Mouse (Mus musculus): ENCODE results near the gene Khnyn. TPM values are rescaled to one million over a fixed set of nuclear protein-coding genes. Genes with fewer than 3 reads are reported as not detected.

The Khnyn gene
- polyA plus RNA-seq, 1 experiment from 2014 or later, result 5.1 TPM

DNA sequence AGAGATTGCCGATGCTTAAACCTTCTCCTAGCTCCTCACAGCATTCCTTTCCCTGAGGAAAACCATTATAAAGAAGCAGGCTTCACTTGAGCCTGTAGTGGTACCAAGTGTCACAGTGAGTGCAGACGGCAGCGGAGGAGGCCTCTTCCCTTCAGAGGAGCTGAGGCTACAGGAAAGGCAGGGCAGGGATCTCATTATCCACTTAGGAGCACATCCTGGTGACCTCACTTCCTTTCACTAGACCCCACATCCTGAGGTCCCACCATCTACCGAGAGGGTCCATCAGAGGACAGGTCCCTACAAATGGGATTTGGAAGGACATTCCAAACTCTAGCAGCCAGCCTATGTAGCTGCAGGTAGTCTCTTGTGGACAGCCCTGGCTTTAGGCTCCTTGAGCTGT lies 27.2 kb upstream of the Khnyn start:
- Histone ChIP-seq H3K36me3 (ENCODE audit: control insufficient read depth, insufficient read depth) (no peaks in the 10 kb centered on the region), H3K4me3 (ENCODE audit: low read depth, low read length) (no peak overlapping the region), H3K27me3 (replicated peaks; ENCODE audit: control insufficient read depth, insufficient read depth, low read length) (no peaks in the 10 kb centered on the region), H3K9me3 (ENCODE audit: control insufficient read depth) (no peaks in the 10 kb centered on the region), H3K27ac (ENCODE audit: low read depth, low read length) (no peak overlapping the region), H3K4me1 (replicated peaks; ENCODE audit: control insufficient read depth, insufficient read depth, low read length) (0 out of 2 replicates have a peak, but pooled peaks cover 8% of the 10 kb centered on the region), H3K9ac (ENCODE audit: low read depth, low read length) (no peak overlapping the region), H3K4me2 (replicated peaks; ENCODE audit: low read depth) (no peak overlapping the region; the same call in 1 of the 2 replicates)
- 51% methylated on average over 4 of the region's 4 CpGs for WGBS
- TF ChIP-seq CTCF (IDR thresholded peaks at IDR 0.05; ENCODE audit: low read depth), result no peak
- ATAC-seq, result no peak

GRCm38 (mm10) chr14:55862186-55862585 lies 22.6 kb upstream of the Khnyn start:
- TF ChIP-seq CTCF (IDR thresholded peaks at IDR 0.05; ENCODE audit: low read depth), result no peak
- H3K4me2 ChIP-seq (replicated peaks; ENCODE audit: low read depth), result no peak overlapping the region
- no peak for ATAC-seq
- H3K4me1 ChIP-seq (replicated peaks; ENCODE audit: control insufficient read depth, insufficient read depth, low read length), result no peaks in the 10 kb centered on the region
- no peaks in the 10 kb centered on the region for H3K9me3 ChIP-seq (ENCODE audit: control insufficient read depth)
- H3K27me3 ChIP-seq (replicated peaks; ENCODE audit: control insufficient read depth, insufficient read depth, low read length), result no peaks in the 10 kb centered on the region
- H3K36me3 ChIP-seq (ENCODE audit: control insufficient read depth, insufficient read depth), result peaks cover 29% of the 10 kb centered on the region
- no peak overlapping the region for H3K9ac ChIP-seq (ENCODE audit: low read depth, low read length)
- WGBS, result 66% methylated on average over 6 of the region's 6 CpGs
- no peak overlapping the region for H3K27ac ChIP-seq (ENCODE audit: low read depth, low read length)
- H3K4me3 ChIP-seq (ENCODE audit: low read depth, low read length), result no peak overlapping the region

GRCm38 (mm10) chr14:55862970-55863369 lies 21.8 kb upstream of the Khnyn start:
- H3K4me2 ChIP-seq (replicated peaks; ENCODE audit: low read depth), result no peak overlapping the region
- H3K4me3 ChIP-seq (ENCODE audit: low read depth, low read length), result no peak overlapping the region
- no peaks in the 10 kb centered on the region for H3K4me1 ChIP-seq (replicated peaks; ENCODE audit: control insufficient read depth, insufficient read depth, low read length)
- no peaks in the 10 kb centered on the region for H3K27me3 ChIP-seq (replicated peaks; ENCODE audit: control insufficient read depth, insufficient read depth, low read length)
- 90% methylated on average over 9 of the region's 10 CpGs for WGBS
- H3K27ac ChIP-seq (ENCODE audit: low read depth, low read length), result no peak overlapping the region
- H3K36me3 ChIP-seq (ENCODE audit: control insufficient read depth, insufficient read depth), result peaks cover 33% of the 10 kb centered on the region
- no peaks in the 10 kb centered on the region for H3K9me3 ChIP-seq (ENCODE audit: control insufficient read depth)
- TF ChIP-seq CTCF (IDR thresholded peaks at IDR 0.05; ENCODE audit: low read depth), result no peak
- no peak overlapping the region for H3K9ac ChIP-seq (ENCODE audit: low read depth, low read length)
- no peak for ATAC-seq

- Histone ChIP-seq H3K27ac (ENCODE audit: low read depth, low read length) (no peak overlapping the region), H3K4me2 (replicated peaks; ENCODE audit: low read depth) (no peak overlapping the region), H3K9me3 (ENCODE audit: control insufficient read depth) (no peaks in the 10 kb centered on the region), H3K27me3 (replicated peaks; ENCODE audit: control insufficient read depth, insufficient read depth, low read length) (no peaks in the 10 kb centered on the region), H3K9ac (ENCODE audit: low read depth, low read length) (no peak overlapping the region), H3K4me1 (replicated peaks; ENCODE audit: control insufficient read depth, insufficient read depth, low read length) (no peaks in the 10 kb centered on the region), H3K36me3 (ENCODE audit: control insufficient read depth, insufficient read depth) (peaks cover 41% of the 10 kb centered on the region), H3K4me3 (ENCODE audit: low read depth, low read length) (no peak overlapping the region)
- ATAC-seq, result peak; percentile 61; the same call in 1 of the 2 replicates
- TF ChIP-seq CTCF (IDR thresholded peaks at IDR 0.05; ENCODE audit: low read depth), result peak; percentile 99
- WGBS, result 30% methylated on average over 7 of the region's 7 CpGs
Measured at GRCm38 (mm10) chr14:55863773-55864172, 21.0 kb upstream of the Khnyn start.

GRCm38 (mm10) chr14:55866962-55867361 lies 17.8 kb upstream of the Khnyn start:
- no peak for ATAC-seq
- Histone ChIP-seq H3K27me3 (replicated peaks; ENCODE audit: control insufficient read depth, insufficient read depth, low read length) (no peaks in the 10 kb centered on the region), H3K4me1 (replicated peaks; ENCODE audit: control insufficient read depth, insufficient read depth, low read length) (no peaks in the 10 kb centered on the region), H3K9ac (ENCODE audit: low read depth, low read length) (no peak overlapping the region), H3K27ac (ENCODE audit: low read depth, low read length) (no peak overlapping the region), H3K9me3 (ENCODE audit: control insufficient read depth) (no peaks in the 10 kb centered on the region), H3K4me3 (ENCODE audit: low read depth, low read length) (no peak overlapping the region), H3K4me2 (replicated peaks; ENCODE audit: low read depth) (no peak overlapping the region), H3K36me3 (ENCODE audit: control insufficient read depth, insufficient read depth) (peaks cover 70% of the 10 kb centered on the region)
- WGBS, result 32% methylated on average over 4 of the region's 4 CpGs
- TF ChIP-seq CTCF (IDR thresholded peaks at IDR 0.05; ENCODE audit: low read depth), result peak; percentile 86

- Histone ChIP-seq H3K4me1 (replicated peaks; ENCODE audit: control insufficient read depth, insufficient read depth, low read length) (no peaks in the 10 kb centered on the region), H3K27me3 (replicated peaks; ENCODE audit: control insufficient read depth, insufficient read depth, low read length) (no peaks in the 10 kb centered on the region), H3K4me2 (replicated peaks; ENCODE audit: low read depth) (no peak overlapping the region), H3K36me3 (ENCODE audit: control insufficient read depth, insufficient read depth) (peaks cover 65% of the 10 kb centered on the region), H3K9me3 (ENCODE audit: control insufficient read depth) (no peaks in the 10 kb centered on the region), H3K9ac (ENCODE audit: low read depth, low read length) (no peak overlapping the region), H3K4me3 (ENCODE audit: low read depth, low read length) (no peak overlapping the region), H3K27ac (ENCODE audit: low read depth, low read length) (no peak overlapping the region)
- no peak for ATAC-seq
- WGBS, result 86% methylated on average over 14 of the region's 14 CpGs
- no peak for TF ChIP-seq CTCF (IDR thresholded peaks at IDR 0.05; ENCODE audit: low read depth)
Measured at GRCm38 (mm10) chr14:55868230-55869026, 16.3 kb upstream of the Khnyn start.

All from intestine, postnatal 0 days (tissue).